Mouse (Mus musculus): ENCODE results near the gene Zfp92. TPM values are rescaled to one million over a fixed set of nuclear protein-coding genes. Genes with fewer than 3 reads are reported as not detected.

Gene Zfp92
- polyA plus RNA-seq, 1 experiment from 2014 or later: 0.19 TPM

DNA sequence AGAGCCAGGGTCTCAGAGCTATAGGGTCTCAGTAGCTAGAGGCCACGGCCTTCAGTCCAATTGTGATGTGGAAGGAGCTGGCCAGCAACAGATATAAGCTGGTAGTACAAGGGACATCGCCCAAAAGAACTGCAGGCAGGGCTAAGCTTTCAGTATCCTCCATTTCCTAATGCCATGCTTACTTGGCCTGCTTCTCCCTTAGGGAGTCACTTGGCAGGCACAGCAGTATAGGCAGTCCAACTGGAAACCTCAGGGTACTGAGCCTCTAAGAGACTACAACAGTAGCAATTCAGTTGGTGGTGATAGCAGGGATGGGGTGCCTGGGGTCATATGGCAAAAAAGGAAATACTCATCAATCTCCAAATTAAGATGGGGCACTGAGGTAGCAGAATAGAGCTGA, 66.6 kb downstream of the Zfp92 start:
- Histone ChIP-seq H3K36me3 (replicated peaks) (no peaks in the 10 kb centered on the region), H3K27me3 (ENCODE audit: poor library complexity, severe bottlenecking) (peaks cover 92% of the 10 kb centered on the region)
- 82% methylated on average over 2 of the region's 2 CpGs for WGBS

More for the DNA sequence above, 66.6 kb downstream of the Zfp92 start:
- Histone ChIP-seq H3K9me3 (no peaks in the 10 kb centered on the region), H3K4me1 (peaks cover 8% of the 10 kb centered on the region), H3K27ac (no peak overlapping the region), H3K4me3 (no peak overlapping the region)
- DNase-seq (ENCODE audit: extremely low spot score, low spot score): no peak

Other genes starting within 250 kb of the Zfp92 start
- gene Spin2d, start 234.1 kb upstream of the Zfp92 start, polyA plus RNA-seq (2016; fragmentation: Nextera tagmentation; extraction: Ambion mirVana): not detected in 2 replicates
- gene Xlr3b, start 218.9 kb upstream of the Zfp92 start, polyA plus RNA-seq (2016; fragmentation: Nextera tagmentation; extraction: Ambion mirVana): 8.7 and 9.1 TPM in 2 replicates
- gene Xlr4b, start 196.8 kb upstream of the Zfp92 start, polyA plus RNA-seq (2016; fragmentation: Nextera tagmentation; extraction: Ambion mirVana): 0.37 and 0.52 TPM in 2 replicates
- 10.9 TPM in 2 replicates for gene F8a, start 182.8 kb upstream of the Zfp92 start, polyA plus RNA-seq (2016; fragmentation: Nextera tagmentation; extraction: Ambion mirVana)
- gene Xlr4c, start 168.0 kb upstream of the Zfp92 start, polyA plus RNA-seq (2016; fragmentation: Nextera tagmentation; extraction: Ambion mirVana): not detected in 2 replicates
- not detected in 2 replicates for gene Xlr3c, start 145.7 kb upstream of the Zfp92 start, polyA plus RNA-seq (2016; fragmentation: Nextera tagmentation; extraction: Ambion mirVana)
- not detected in 2 replicates for gene Xlr5a, start 118.1 kb upstream of the Zfp92 start, polyA plus RNA-seq (2016; fragmentation: Nextera tagmentation; extraction: Ambion mirVana)
- not detected in 2 replicates for gene Xlr5c, start 118.1 kb upstream of the Zfp92 start, polyA plus RNA-seq (2016; fragmentation: Nextera tagmentation; extraction: Ambion mirVana)
- not detected in 2 replicates for gene Gm45015, start 74.3 kb upstream of the Zfp92 start, polyA plus RNA-seq (2016; fragmentation: Nextera tagmentation; extraction: Ambion mirVana)
- 16.7 and 17.7 TPM in 2 replicates for gene Zfp275, start 68.5 kb upstream of the Zfp92 start, polyA plus RNA-seq (2016; fragmentation: Nextera tagmentation; extraction: Ambion mirVana)
- not detected in 2 replicates for gene Gm18336, start 12.4 kb upstream of the Zfp92 start, polyA plus RNA-seq (2016; fragmentation: Nextera tagmentation; extraction: Ambion mirVana)
- not detected in 2 replicates for gene Trex2, start 24.2 kb downstream of the Zfp92 start, polyA plus RNA-seq (2016; fragmentation: Nextera tagmentation; extraction: Ambion mirVana)
- gene Haus7, start 47.9 kb downstream of the Zfp92 start, polyA plus RNA-seq (2016; fragmentation: Nextera tagmentation; extraction: Ambion mirVana): 87.8 and 88.7 TPM in 2 replicates
- gene Bgn, start 72.5 kb downstream of the Zfp92 start, polyA plus RNA-seq (2016; fragmentation: Nextera tagmentation; extraction: Ambion mirVana): 10.3 and 12.3 TPM in 2 replicates
- gene Atp2b3, start 92.0 kb downstream of the Zfp92 start, polyA plus RNA-seq (2016; fragmentation: Nextera tagmentation; extraction: Ambion mirVana): 0.06 and 0.10 TPM in 2 replicates
- 38.3 and 40.8 TPM in 2 replicates for gene Dusp9, start 228.3 kb downstream of the Zfp92 start, polyA plus RNA-seq (2016; fragmentation: Nextera tagmentation; extraction: Ambion mirVana)
- gene Pnck, start 249.0 kb downstream of the Zfp92 start, polyA plus RNA-seq (2016; fragmentation: Nextera tagmentation; extraction: Ambion mirVana): 6.6 and 8.9 TPM in 2 replicates